Comparison of ENCODE assay signal across 9 mouse cellular contexts in the genomic region with DNA sequence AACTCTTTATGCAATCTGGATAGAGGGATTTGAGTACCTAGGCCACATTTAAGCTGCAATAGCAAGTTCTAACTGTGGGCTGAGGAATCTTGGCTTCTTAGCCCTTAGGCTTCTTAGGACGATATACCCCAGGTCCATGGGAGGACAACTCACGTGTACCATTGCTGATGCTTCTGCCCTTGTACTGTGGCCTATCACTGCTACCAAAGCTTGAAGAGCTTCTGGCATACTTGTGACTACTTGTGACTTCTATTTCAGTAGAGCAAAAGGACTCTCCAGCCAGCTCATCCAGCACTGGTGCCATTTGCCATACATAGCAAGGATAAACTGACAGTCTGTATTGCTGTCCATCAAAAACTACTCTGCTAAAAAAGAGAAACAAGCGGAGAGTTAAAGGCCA.
"Had no signal": no experiment of that assay in that cellular context is flagged by ENCODE, and none has a peak within 500 bp of the region (broad histone marks: within the 10 kb centered on the region; RNA-seq: fewer than 3 reads in every experiment).

No protein-coding gene starts in this region.

- DNase-seq: kidney, postnatal 14 days; left cerebral cortex, postnatal 4 days; lung, adult 18-20 months; thymus, adult 18-20 months; thymus, postnatal 14 days had no signal

- H3K27ac ChIP-seq: kidney, embryonic 15.5 days; limb, embryonic 13.5 days; midbrain, embryonic 13.5 days; neural tube, embryonic 12.5 days had no signal

- H3K36me3 ChIP-seq: kidney, embryonic 15.5 days; limb, embryonic 13.5 days; midbrain, embryonic 13.5 days; neural tube, embryonic 12.5 days had no signal

- H3K9ac ChIP-seq: kidney, embryonic 15.5 days; limb, embryonic 13.5 days; neural tube, embryonic 12.5 days had no signal

- H3K27me3 ChIP-seq: kidney, embryonic 15.5 days; neural tube, embryonic 12.5 days had no signal

- H3K9me3 ChIP-seq: kidney, embryonic 15.5 days; limb, embryonic 13.5 days; midbrain, embryonic 13.5 days; neural tube, embryonic 12.5 days had no signal

- ATAC-seq: midbrain, embryonic 13.5 days had no signal
